Mouse (Mus musculus) myocyte (in vitro differentiated cells): Measurements from ENCODE around the gene Itpr2.

ENCODE experiments used
- CEBPB ChIP-seq: IDR thresholded peaks from 2 replicates; pipeline ENCODE4 v1.6.1; 2011; ENCODE audit warnings: mild to moderate bottlenecking, moderate library complexity; ENCODE audit not compliant: poor library complexity, insufficient read depth, severe bottlenecking
- E2F4 ChIP-seq: IDR thresholded peaks from one replicate; pipeline ENCODE4 v1.6.1; 2011; ENCODE audit warnings: mild to moderate bottlenecking, control low read depth, moderate library complexity; ENCODE audit not compliant: insufficient read depth
- MAX ChIP-seq: IDR thresholded peaks from one replicate; pipeline ENCODE4 v1.6.1; 2011; ENCODE audit warnings: low read depth, mild to moderate bottlenecking, control low read depth
- POLR2A ChIP-seq: IDR thresholded peaks from one replicate; pipeline ENCODE4 v1.6.1; 2011; ENCODE audit warnings: low read depth, mild to moderate bottlenecking, control low read depth, moderate library complexity; ENCODE audit not compliant: insufficient read length

- no peak for TF ChIP-seq E2F4
- TF ChIP-seq POLR2A, result no peak
- no peak for TF ChIP-seq MAX
- no peak for TF ChIP-seq CEBPB
Observed at GRCm38 (mm10) chr6:146184771-146185170, 317.3 kb downstream of the Itpr2 start.
